Mouse (Mus musculus): Measurements from ENCODE around the gene Slc2a4.

Slc2a4 gene

GRCm38 (mm10) chr11:69899870-69900269 is 48.1 kb downstream of the Slc2a4 start:
- no peak for DNase-seq

- peak; percentile 71 for DNase-seq
These were observed 52.7 kb downstream of the Slc2a4 start, which contains the start of gene Acap1 for GRCm38 (mm10) chr11:69895291-69895690. TSS of gene Acap1 (minus strand) at chr11:69895539.

- DNase-seq, result no peak
These were observed 53.3 kb downstream of the Slc2a4 start for GRCm38 (mm10) chr11:69894671-69895070.

Data from liver (tissue).